Mouse (Mus musculus) cerebellum, adult 9-10 months (tissue): ENCODE data around the gene Dnajb4.

Experiments
- DNase-seq: peaks from one replicate; pipeline ENCODE4 v3.0.0; 2022

The Dnajb4 gene

GRCm38 (mm10) chr3:152209967-152210634, at the start of gene Dnajb4, which contains the start of gene Fubp1:
Dnajb4 (minus strand) TSS chr3:152210302.
Fubp1 (plus strand) TSS chr3:152210422.
- peak; percentile 99 for DNase-seq

GRCm38 (mm10) chr3:152259409-152259808, 49.3 kb upstream of the Dnajb4 start:
- peak; percentile 62 for DNase-seq

GRCm38 (mm10) chr3:152257528-152257927, 47.4 kb upstream of the Dnajb4 start:
- DNase-seq = no peak

GRCm38 (mm10) chr3:152250487-152250886, 40.4 kb upstream of the Dnajb4 start:
- no peak for DNase-seq

GRCm38 (mm10) chr3:152247708-152248107, 37.6 kb upstream of the Dnajb4 start:
- no peak for DNase-seq

GRCm38 (mm10) chr3:152245273-152245910, 35.3 kb upstream of the Dnajb4 start:
- no peak for DNase-seq

- no peak for DNase-seq
Observed at GRCm38 (mm10) chr3:152243304-152243703, 33.2 kb upstream of the Dnajb4 start.

GRCm38 (mm10) chr3:152241098-152241497, 31.0 kb upstream of the Dnajb4 start:
- DNase-seq = no peak

GRCm38 (mm10) chr3:152239592-152239991, 29.5 kb upstream of the Dnajb4 start:
- DNase-seq = no peak

- DNase-seq = no peak
Observed at GRCm38 (mm10) chr3:152238836-152239235, 28.7 kb upstream of the Dnajb4 start.

- no peak for DNase-seq
Observed at GRCm38 (mm10) chr3:152235805-152236204, 25.7 kb upstream of the Dnajb4 start.

- no peak for DNase-seq
Observed at GRCm38 (mm10) chr3:152235238-152235637, 25.1 kb upstream of the Dnajb4 start.

GRCm38 (mm10) chr3:152231333-152232100, 21.4 kb upstream of the Dnajb4 start:
- no peak for DNase-seq

- no peak for DNase-seq
Observed at GRCm38 (mm10) chr3:152229271-152229670, 19.2 kb upstream of the Dnajb4 start.

GRCm38 (mm10) chr3:152228843-152229242, 18.7 kb upstream of the Dnajb4 start:
- DNase-seq = no peak

GRCm38 (mm10) chr3:152225906-152226305, 15.8 kb upstream of the Dnajb4 start:
- DNase-seq = no peak

GRCm38 (mm10) chr3:152224918-152225317, 14.8 kb upstream of the Dnajb4 start:
- no peak for DNase-seq

- no peak for DNase-seq
Observed at GRCm38 (mm10) chr3:152213416-152213815, 3.3 kb upstream of the Dnajb4 start.

- no peak for DNase-seq
Observed at GRCm38 (mm10) chr3:152211731-152212279, 1.7 kb upstream of the Dnajb4 start.

- peak; percentile 71 for DNase-seq
Observed at GRCm38 (mm10) chr3:152210728-152211391, 758 bp upstream of the Dnajb4 start.

- DNase-seq = peak; percentile 80
Observed at GRCm38 (mm10) chr3:152209177-152209966, 730 bp downstream of the Dnajb4 start.
